Mouse (Mus musculus) left cerebral cortex, adult 11 months (tissue): ENCODE measurements around the gene Tfap4.
A peak's percentile ranks its signal among the peaks of the same experiment; 100 is the strongest.

ENCODE experiments used
- DNase-seq: peaks from one replicate; pipeline ENCODE4 v3.0.0; 2022; ENCODE audit warnings: low spot score

The Tfap4 gene

DNA sequence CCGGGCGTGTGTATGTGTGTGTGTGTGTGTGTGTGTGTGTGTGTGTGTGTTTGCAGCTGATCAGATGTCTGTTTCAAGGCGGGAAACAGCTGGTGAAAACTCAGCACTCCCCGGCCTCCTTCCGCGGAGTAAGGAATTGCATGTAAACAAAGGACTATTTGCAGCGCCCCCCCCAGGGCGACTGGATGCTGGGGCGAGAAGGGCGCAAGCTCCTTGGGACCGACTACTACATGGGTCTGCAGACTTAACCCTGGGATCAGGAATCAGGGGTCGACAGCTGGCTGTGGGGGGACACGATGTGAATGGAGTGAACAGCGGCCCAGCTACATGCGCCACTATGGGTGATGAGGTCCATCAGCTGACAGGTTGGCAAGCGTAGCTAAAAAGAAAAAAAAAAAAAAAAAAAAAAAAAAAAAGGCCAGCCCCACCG, at the start of gene Tfap4:
Tfap4 (minus strand) TSS at position 140 of the 430 bp plus-strand sequence.
- peak; percentile 83 for DNase-seq

DNA sequence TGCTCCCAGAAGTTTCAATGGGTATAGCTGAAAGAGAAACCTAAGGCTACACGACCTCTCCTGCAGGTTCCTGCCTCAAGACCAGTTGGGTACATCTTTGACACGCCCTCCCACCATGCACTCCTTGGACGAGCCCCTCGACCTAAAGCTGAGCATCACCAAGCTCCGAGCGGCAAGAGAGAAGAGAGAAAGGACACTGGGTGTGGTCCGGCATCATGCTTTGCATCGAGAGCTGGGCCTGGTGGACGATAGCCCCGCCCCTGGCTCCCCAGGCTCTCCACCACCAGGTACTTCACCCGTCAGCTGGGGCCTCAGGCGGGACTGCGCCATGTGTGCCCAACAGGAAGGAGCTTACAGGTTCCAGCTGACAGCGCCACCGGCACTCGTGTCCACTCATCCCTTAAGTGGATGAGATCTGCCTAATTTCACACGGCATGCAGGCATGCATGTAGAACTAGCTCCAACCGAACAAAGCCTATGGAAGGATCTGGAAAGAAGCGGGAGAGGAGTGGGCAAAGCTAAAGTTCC, 48.9 kb upstream of the Tfap4 start:
- DNase-seq: no peak

DNA sequence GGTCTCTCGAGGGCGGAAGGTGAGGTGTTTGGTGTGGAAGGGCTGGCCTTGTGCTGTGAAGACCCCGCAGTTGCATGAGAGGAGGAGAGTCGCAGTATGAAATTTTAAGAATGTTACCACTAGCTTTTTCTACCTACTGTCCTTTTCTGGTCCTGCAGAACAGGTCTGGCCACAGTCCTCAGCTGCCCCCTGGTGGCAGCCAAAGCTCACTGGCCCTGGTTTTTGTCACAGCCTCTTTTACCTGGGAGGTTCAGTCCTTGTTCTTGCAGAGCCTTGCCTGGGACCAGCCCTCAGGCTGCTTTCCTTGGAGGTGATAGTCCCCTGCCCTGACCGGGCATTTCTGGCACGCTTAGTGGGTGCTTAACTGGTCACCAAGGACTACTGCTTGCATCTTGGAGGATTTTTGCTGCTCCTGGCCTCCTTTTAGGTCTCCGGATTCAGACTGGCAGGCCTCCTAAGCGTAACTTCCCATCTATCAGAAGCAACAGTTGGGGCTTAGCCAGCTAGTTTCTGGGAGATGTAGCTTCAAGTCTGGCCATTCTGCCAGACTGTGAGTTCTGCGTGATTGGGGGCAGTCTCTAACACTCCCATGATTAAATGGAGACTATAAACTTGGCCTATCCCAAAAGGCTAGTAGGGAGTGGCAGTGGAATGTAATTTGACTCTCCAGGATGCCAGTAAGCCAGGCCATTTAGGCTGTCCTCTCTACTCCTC, 48.3 kb upstream of the Tfap4 start:
- DNase-seq: peak; percentile 62

DNA sequence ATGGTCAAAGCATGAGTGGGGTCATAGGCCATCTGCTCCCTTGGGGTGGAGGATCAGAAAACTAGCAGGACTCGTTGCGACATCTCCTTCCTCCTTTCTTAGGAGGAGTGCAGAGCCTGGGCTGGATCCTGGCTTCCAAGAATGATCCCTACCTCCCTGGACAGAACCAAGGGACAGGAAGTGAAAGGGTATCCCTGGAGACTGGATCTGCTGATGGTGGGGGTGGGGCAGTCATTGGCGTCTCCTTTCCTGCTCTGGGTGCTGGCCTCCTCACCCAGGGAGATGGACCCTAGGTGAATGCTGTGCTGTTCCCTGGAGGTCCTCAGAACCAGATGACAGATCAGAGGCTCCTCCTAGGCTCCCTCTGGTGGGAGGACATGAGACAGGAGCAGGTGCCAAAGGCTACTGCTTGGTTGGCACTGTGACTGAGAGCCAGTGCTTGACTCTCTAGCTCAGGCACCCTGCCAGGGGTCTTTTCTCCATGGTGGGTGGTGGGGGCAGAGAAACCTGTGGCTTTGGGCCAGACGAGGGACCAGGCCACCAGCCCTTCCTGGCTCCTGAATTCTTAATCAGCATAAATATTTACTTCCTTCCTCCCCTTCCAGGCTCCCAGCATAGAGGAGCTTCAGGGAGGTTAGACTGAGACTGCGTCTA, 46.9 kb upstream of the Tfap4 start:
- DNase-seq: no peak

DNA sequence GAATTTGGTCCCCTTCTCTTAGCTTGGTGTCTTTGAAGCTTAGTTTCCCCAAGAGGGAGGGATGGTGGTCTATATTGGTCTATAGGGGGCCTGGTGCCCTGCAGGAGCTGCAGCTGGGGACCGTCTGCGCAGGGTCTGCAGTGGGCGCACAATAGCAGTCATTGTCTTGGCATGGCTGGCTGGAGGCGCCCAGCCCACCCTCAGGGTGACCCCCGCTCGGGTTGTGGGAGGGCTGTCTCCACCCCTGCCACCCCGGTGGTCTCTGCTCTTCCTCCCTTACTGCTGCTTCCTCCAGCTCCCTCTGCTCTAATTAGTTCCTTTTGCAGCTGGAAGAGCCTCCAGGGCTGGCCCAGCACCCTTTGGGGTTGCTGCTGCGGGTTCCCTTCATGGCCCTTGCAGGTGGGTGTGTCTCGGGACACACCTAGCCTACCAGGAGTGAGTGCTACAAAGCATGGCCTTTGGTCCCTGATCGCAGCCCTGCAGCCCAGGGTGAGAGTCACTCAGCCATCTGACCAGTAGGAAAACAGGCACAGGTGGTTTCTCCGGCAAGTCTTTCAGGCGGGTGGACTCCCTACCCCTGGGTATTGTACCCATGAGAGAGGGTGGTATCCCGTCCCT, 46.0 kb upstream of the Tfap4 start:
- no peak for DNase-seq

DNA sequence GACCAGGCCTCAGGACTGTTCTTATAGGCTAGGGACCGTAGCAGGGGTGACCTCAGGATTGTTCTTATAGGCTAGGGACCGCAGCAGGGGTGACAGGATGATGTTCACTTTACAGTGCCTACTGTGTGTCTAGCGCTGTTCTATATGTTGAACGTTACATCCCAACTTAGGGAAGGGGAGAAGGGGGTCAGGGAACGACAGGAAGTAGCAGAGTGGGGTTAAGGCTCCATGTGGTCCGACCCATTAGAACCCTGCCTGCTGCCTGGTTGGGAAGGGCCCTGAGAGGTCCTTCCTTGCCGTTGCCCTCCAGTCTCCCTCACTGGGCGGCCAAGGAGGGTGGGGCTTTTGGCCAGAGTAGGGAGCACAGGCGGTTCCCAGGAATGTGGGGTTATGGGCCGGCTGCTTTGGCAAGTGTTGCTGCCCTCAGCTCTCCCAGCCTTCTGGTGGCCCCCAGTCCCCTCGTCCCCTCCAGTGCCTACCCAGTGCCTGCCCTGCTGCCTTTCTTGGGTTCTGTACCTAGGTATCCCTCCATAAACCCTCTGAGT, 44.7 kb upstream of the Tfap4 start:
- DNase-seq: no peak

DNA sequence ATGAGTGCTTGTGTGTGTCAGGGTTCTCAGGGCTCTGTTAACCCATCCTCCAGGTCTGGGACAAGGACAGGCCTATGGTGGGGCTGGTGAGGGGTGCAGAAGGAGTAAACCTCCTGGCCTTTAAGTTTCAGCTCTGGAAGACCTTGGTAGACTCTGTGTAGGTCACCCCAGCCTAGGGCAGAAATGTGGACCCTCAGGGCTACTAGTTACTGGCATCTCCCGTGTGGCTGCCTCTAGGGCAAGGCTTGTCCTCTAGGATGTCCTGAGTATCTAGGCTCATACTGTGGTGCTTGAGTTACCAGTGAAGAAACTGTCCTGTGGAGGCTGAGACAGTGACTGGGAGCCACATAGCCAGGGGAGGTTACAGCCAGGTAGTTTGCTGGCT, 43.8 kb upstream of the Tfap4 start:
- no peak for DNase-seq

DNA sequence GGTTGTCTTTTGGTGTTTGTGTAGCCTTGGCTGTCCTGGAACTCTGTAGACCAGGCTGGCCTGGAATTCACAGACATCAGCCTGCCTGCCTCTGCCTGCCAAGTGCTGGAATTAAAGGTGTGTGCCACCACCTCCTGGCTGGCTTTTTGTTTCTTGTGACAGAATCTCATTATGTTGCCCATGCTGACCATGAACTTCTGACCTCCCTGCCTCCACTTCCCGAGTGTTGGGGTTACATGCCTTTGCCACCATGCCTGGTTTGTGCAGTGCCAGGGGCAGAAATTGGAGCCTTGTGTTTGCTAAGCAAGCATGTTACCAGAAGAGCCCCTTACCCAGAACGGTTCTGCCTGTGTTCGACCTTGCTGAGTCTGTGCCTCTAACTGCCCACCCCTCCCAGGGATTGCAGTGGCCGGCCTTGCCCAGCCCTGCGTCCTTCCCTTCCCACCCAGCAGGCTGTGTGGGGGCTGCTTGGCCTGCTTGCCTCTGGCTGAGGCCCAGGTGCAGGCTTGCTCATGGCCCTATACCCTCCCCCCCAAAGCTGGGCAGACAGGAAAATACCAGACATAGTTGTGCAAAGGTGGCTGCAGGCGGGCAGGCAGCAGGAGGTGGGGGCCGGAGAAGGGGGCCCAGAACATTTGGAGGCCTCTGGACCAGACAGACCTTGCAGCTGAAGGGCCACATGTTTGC, 43.3 kb upstream of the Tfap4 start:
- DNase-seq: no peak

DNA sequence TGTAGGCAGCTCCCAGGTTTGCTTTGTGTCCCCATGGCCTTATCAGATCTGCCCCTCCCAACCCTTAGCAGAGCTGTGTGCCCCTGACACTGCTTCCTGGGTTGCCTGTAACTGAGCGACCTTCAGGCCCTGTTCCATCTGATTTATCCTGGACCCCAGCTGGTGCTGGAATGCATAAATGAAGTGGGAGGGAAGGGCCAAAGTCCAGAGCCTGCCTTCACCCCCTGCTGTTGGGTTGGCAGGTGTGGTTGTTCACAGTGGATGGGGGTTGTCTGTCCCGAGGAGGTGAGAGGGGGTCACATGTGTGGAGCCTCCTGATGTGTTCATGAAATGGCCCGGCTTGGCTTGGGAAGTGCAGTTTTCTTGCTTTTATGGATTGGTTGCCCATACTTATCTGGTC, 42.5 kb upstream of the Tfap4 start:
- no peak for DNase-seq

DNA sequence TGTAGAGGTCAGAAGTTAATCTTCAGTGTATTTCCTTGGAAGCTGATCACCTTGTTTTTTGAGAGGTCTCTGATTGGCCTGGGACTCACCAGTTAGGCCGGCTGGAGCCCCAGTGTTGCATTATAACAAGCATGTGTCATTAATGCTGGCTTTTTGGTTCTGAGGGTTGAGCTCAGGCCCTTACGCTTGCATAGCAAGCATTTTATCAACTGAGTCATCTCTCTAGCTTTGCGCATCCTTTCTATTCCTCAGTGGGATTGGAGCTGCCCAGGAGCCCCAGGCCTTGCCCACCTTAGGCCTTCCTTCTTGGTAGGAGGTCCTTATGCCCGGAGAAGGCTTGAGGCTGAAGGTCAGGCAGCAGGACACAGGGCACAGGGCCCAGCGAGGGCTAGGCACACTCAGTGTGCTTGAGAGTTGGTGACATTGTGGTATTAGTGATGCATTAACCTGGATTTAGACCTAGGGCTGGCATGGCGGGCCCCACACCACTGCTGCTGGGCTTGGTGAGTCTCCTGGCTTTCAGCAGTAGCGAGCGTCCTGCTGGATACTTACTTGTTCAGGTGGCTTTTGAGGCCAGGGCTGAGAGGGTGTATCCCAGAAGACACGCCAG, 41.2 kb upstream of the Tfap4 start:
- no peak for DNase-seq

DNA sequence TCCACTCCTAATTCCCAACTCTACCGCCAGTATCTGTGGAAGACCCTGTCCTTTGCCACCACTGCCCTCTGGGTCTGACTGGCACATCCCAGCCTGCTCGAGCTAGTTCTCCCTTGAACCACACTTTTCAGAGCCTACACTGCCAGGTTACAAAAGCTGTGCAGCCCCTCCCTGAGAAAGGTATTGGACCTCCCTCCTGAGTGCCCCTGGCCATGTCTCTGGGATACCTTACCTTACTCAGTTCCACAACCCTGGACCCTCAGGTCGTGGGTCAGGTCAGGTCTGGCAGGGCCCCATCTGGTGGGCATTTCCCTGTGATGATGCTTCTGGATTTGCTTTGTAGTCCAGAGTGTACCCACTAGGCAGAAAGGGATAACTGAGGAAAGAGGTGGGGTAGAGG, 40.0 kb upstream of the Tfap4 start:
- DNase-seq: no peak

DNA sequence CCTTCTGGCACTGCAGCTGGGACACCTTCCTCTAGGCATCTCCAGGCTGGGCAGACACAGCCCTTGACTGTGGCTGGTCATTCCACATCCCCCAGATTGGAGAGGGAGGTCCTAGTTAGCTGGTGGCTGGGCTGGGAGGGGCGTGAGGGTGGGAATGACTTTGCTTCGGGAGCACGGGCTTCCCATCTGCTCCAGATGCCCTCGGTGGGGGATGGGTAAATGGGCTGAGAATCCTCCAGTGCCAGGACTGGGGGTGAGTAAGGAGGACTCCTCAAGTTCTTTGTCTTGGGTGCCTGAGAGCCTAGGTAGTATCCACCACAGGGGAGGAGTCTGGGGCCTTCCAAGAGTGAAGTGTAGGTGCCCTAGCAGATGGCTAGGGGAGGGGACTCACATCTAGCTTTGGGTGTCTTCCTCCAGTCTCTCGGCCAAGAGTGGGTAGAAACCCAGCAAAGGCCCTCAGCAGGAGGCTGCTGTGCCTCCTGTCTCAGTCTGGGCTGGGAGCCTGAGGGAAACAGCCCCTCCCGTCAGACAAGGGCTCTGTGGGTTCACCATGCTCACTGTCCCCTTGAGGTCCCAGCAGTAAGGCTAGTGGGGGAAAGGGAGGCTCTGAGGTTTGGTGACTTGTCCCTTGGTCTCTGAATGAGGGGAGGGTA, 39.4 kb upstream of the Tfap4 start:
- no peak for DNase-seq

DNA sequence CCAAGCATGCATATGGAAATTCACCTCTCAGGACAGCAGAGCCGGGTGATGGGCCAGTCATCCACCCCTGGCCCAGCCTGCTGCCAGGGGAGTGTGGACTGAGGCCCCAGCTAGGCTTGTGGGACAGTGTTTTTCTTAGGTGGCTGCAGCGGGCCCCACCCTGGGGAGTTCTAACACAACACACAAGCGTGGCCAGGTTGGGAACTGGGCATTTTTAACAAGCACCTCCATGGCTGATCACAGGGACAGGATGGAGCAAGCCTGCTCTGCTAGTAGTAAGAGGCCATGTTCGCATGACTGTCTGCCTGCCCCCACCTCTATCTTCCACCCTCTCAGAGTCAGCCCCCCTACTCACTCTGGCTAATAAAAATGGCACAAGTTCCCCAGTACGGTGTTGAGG, 38.4 kb upstream of the Tfap4 start:
- no peak for DNase-seq

DNA sequence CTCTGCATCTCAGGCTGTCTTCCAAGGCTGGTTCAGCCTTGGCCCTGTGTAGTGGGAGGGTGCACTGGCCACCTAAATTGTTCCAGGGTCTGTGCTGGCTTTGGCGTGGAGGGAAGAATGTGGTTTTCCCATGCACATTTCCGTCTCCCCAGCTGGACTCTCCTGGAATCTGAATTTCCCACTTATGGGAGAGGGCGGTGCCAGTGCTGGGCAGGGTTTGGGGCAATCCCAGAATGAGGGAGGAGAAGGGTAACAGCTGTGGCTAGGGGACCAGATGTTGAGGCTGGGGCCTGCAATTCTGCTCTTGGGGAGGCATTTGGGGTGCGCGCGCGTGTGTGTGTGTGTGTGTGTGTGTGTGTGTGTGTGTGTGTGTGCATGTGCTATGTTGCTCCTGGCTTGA, 37.6 kb upstream of the Tfap4 start:
- DNase-seq: no peak

DNA sequence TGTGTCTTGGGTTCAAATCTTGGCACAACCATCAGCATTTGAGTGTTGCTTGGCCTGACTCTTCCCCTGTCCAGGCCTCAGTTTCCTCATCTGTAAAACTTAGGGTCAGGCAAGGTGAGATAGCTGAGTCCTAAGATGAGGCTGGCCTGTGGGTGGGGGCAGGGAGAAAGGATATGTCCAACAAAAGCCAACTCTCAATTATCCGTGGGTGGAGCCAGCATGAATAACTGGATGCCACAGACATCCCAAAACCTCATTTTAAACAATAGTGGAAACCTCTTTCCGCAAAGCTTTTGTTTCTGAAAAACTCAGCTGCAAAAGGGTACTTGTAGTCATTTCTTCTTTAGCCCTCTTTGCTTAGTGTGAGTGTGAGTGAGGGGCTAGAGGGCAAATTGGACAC, 37.2 kb upstream of the Tfap4 start:
- no peak for DNase-seq

DNA sequence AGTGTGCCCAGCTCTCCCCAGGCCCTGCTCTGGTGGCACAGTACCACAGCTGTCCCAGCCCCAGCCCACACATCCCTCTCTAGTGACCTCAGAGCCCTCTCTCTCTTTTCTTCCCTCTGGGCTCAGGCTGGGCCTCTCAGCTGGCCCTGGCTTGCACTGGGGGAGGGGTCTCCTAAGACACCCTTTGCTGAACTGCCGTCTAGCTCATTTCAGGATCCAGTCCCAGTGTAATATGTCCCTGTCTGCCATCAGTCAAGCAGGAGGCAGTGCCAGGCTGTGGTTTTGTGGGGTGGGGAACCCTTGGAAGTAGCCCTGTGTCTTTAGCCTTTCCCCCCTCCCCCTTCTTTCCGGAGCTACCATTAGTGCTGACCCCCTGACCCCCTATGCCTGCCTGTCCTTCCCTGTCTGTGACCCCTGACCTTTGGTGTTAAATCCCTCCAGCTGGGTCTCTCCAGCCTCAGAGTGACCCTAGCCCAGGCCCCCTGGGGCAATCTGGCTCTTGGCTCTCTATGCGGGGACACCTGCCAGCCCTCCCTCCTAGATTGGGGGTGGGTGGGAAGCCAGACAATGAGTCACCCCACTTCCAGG, 36.6 kb upstream of the Tfap4 start:
- DNase-seq: no peak

DNA sequence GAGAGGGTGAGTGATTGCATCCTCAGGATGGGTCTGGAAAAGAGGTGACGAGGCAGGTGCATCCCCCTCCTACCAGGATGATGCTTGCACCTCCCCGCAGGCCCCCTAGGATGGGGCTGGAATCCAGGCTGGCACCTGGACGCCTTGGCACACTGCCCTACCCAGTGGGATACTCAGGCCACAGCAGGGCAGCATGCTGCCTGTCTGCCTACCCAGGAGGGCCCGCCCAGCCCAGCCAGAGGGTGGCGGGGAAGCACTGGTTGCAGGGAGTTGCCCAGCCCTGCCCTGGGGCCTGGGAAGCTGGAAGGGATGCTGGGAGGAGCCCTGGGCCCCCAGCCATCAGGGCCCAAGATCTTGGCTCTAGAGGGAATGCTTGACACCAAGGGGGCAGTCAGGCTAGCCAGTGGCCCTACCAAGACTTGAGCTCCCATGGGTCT, 35.9 kb upstream of the Tfap4 start:
- DNase-seq: no peak

DNA sequence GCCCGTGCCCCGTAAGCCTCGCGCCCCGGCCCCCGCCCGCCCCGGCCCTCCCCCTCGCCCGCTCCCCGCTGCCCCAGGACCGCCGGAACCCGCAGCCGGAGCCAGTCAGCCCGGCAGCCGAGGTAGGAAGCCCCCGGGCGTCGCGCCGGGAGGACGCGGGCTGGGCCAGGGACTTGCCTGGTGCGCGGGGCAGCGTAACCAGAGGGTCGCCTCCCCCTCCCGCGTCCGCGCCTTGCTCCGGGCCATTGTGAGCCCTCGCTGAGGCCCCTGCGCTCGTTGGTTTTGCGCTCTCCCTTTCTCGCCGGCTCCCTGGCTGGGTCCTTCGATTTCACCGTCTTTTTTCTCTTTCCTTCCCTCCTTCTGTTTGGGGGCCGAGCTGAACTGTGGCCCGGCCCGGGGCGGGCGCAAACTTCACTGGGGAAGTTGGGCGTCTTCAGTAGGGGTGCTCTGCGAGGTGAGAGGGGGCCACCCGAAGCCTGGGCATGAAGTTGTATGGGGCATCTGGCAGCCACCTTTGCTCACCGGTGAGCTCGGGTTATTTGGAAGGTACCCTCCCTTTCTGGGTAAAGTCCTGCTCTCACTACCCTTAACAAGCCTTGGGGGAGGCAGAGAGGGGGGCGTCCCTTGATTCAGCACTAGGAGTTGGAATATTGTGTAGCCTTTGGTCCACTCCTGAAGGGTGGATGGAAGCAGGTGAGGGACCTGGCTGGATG, 35.3 kb upstream of the Tfap4 start:
- no peak for DNase-seq

DNA sequence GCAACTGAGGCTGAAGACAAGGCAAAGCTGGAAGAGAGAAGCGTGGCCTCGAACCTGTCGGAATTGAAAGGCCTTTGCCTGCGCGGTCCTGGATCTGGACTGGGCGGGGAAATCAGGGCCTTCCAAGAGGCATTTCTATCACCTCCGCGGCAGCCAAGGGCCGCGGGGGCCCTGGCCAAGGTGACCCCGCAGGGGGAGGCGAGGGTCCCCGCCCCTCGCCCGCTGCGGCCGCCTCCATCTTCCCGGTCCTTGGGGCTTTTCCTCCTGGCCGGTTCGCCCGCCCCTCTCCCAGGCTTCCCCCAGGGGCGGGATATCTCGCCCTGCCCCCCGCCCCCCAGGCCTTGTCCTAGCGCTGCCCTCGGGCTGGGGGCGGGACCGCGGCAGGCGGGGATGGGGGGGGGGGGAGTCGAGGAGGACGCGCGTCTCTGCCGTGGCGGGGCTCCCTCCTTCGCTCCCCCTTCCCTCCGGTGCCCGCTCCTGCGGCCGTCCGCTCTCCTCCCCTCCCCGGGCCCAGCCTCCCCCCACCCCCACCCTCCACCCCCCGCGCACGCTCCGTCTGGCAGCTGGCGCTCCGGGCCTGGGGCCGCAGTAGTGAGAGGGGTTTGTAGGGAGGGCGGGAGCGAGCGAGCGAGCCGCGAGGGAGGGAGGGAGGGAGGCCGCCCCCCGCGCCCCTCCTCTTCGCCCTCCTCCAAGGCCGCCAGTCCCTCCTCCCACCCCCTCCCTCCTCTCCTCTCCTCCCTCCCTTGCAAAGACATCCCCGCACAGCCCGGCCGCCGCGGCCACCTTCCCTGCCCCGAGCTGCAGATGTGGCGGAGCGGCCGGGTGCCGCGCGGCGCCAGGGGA, 34.5 kb upstream of the Tfap4 start, which contains the start of gene Glis2:
Glis2 (plus strand) TSS at position 743 of the 843 bp plus-strand sequence.
- no peak for DNase-seq
